Comparison of ENCODE assay signal across 8 mouse cellular contexts in the genomic region with DNA sequence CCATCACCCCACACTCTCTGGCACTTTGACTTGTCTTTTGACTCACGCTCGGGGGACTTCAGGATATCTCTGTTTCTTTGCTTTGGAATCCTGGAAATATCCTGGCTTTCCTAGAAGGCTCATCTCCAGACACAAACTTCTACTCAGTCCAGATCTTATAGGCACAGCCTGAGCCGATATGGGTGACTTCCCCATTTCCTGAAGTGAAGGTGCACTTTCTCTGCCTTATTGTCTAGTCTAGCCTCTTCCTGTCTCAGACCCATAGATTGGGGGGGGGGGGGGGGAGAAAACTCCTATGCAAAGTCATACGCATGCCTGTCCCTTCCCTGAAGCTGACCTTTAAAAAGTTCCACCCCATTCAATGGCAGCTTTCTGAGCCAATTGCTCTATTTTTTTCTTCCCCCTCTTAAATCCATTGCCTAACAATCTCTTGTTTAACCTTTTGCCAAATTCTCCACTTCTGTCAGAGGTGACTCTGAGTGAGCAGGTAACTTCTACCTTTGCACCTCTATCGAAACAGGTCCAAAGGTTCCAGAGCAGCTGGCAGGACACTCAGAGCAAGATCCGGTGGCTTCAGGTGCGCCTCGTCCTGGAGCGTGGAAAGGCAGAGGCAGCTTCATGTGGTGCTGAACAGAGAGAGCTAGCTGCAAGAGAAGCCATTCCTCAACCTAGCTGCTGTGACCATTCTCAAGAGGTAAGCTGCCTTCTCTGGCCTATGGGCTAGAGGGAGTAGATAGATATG. TPM values are rescaled to one million over a fixed set of nuclear protein-coding genes. Genes with fewer than 3 reads are reported as not detected.
DNase-seq lines count a peak whose midpoint lies in the region; ATAC-seq lines count a peak whose summit lies in the region.

Gene Acsl5, plus strand, starts transcription at position 556 of the 742 bp plus-strand sequence.

- no peaks in the 10 kb centered on the region for H3K36me3 ChIP-seq in kidney, embryonic 15.5 days
- peaks cover 4% of the 10 kb centered on the region for H3K36me3 ChIP-seq in megakaryocyte, embryonic 14.5 days (replicated peaks; ENCODE audit: low read length)

- DNase-seq in frontal cortex, adult 2 months (ENCODE audit: extremely low spot score in 1 of 2, low spot score in 1 of 2) = no peak
- peak; percentile 6 for DNase-seq in R1 (ENCODE audit: low read depth, low spot score)
- DNase-seq in heart, adult 8-10 months (ENCODE audit: low spot score) = no peak
- no peak for DNase-seq in embryo, embryonic 9.5 days (ENCODE audit: extremely low spot score)
- DNase-seq in spleen, postnatal 36 days (ENCODE audit: low spot score in 2 of 2) = no peak

- no peaks in the 10 kb centered on the region for H3K27me3 ChIP-seq in kidney, embryonic 15.5 days
- no peaks in the 10 kb centered on the region for H3K27me3 ChIP-seq in megakaryocyte, embryonic 14.5 days (replicated peaks)

- H3K27ac ChIP-seq in kidney, embryonic 15.5 days = no peak within 1 kb of the TSS

- H3K9ac ChIP-seq in kidney, embryonic 15.5 days = no peak within 1 kb of the TSS

- H3K4me2 ChIP-seq in kidney, embryonic 15.5 days = no peak within 1 kb of the TSS

- no peak for ATAC-seq in frontal cortex, adult (ENCODE audit: low TSS enrichment)
- no peak for ATAC-seq in kidney, embryonic 15.5 days (replicated peaks; ENCODE audit: low FRiP score)

- no peaks in the 10 kb centered on the region for H3K9me3 ChIP-seq in kidney, embryonic 15.5 days (replicated peaks)
- H3K9me3 ChIP-seq in megakaryocyte, embryonic 14.5 days = no peaks in the 10 kb centered on the region

- H3K4me3 ChIP-seq in kidney, embryonic 15.5 days (replicated peaks) = no peak within 1 kb of the TSS
- peak within 1 kb of the TSS; percentile 98 for H3K4me3 ChIP-seq in megakaryocyte, embryonic 14.5 days (replicated peaks)

- peaks cover 17% of the 10 kb centered on the region for H3K4me1 ChIP-seq in kidney, embryonic 15.5 days
- peaks cover 80% of the 10 kb centered on the region for H3K4me1 ChIP-seq in megakaryocyte, embryonic 14.5 days

- 93% methylated on average over 9 of the region's 9 CpGs for WGBS in kidney, embryonic 15.5 days

RNA-seq across cellular contexts. Expression of gene Acsl5, which starts in this region (rescaled TPM):
- 24.2 and 25.8 TPM in 2 replicates for polyA plus RNA-seq in frontal cortex, adult 2 months (2012; rRNA removed)
- total RNA-seq in heart, adult 8-10 months (2022) = 10 to 100 TPM; 10.8 to 12.4 (median 11.5) TPM
- 50.3 and 51.2 TPM in 2 replicates for polyA plus RNA-seq in kidney, embryonic 15.5 days (2015; fragmentation: Nextera tagmentation; extraction: Ambion mirVana)
- polyA plus RNA-seq in megakaryocyte, embryonic 14.5 days (2012; ENCODE audit: insufficient read depth, low replicate concordance) = 1.9 and 21.0 TPM in 2 replicates
